Mouse (Mus musculus) liver, embryonic 13.5 days (tissue): ENCODE measurements around the gene Nyap1. TPM values are rescaled to one million over a fixed set of nuclear protein-coding genes. Genes with fewer than 3 reads are reported as not detected.
"Not testable (repeated sequence)": the region's sequence is repeated elsewhere in the genome, so short reads cannot be mapped to it uniquely, and the experiment has no call there.

Experiments
- ATAC-seq: fragments of 200-750 bp; cut with Nextera tagmentation; 2 replicates; pipeline ENCODE4 v1.8.0; 2017; ENCODE audit warnings: low read depth, mild to moderate bottlenecking, moderate number of reproducible peaks, moderate library complexity
- DNase-seq: peaks from one replicate; pipeline ENCODE4 v3.0.0; 2022
- H3K27ac ChIP-seq: fragments of 300-500 bp; sonication (generic); 2 replicates; pipeline ENCODE4 v1.5.1; 2015; ENCODE audit warnings: moderate library complexity, mild to moderate bottlenecking, inconsistent platforms
- H3K27me3 ChIP-seq: fragments of 300-500 bp; sonication (generic); 2 replicates; pipeline ENCODE4 v1.6.1; 2015; ENCODE audit warnings: mild to moderate bottlenecking, inconsistent platforms
- H3K36me3 ChIP-seq: fragments of 300-500 bp; sonication (generic); 2 replicates; pipeline ENCODE4 v1.6.1; 2015; ENCODE audit warnings: mild to moderate bottlenecking, inconsistent platforms
- H3K4me1 ChIP-seq: fragments of 300-500 bp; sonication (generic); replicated peaks from 2 replicates; pipeline ENCODE4 v1.6.1; 2015; ENCODE audit warnings: inconsistent platforms
- H3K4me2 ChIP-seq: fragments of 300-500 bp; sonication (generic); 2 replicates; pipeline ENCODE4 v1.6.1; 2015; ENCODE audit warnings: inconsistent platforms, mild to moderate bottlenecking, moderate library complexity
- H3K4me3 ChIP-seq: fragments of 300-500 bp; sonication (generic); replicated peaks from 2 replicates; pipeline ENCODE4 v1.5.1; 2015; ENCODE audit warnings: mild to moderate bottlenecking, inconsistent platforms
- H3K9ac ChIP-seq: fragments of 300-500 bp; sonication (generic); 2 replicates; pipeline ENCODE4 v1.6.1; 2015; ENCODE audit warnings: mild to moderate bottlenecking, inconsistent platforms
- H3K9me3 ChIP-seq: fragments of 300-500 bp; sonication (generic); replicated peaks from 2 replicates; pipeline ENCODE4 v1.6.1; 2016; ENCODE audit warnings: inconsistent platforms
- WGBS: fragments of 180-500 bp; shearing (Covaris S2); methylation state at CpG from one replicate; pipeline ENCODE4 v1.1.7; 2015; ENCODE audit not compliant: insufficient replicate concordance; 5-methylcytosine and 5-hydroxymethylcytosine counted together
- polyA plus RNA-seq: library from polyadenylated mRNA; unstranded; fragments of >200 nt; fragmentation: Nextera tagmentation; extraction: Ambion mirVana; gene quantifications from 2 replicates; pipeline ENCODE4 v1.2.1, GENCODE M21; 2015

The Nyap1 gene
- polyA plus RNA-seq, 1 experiment from 2014 or later = 0.17 TPM

DNA sequence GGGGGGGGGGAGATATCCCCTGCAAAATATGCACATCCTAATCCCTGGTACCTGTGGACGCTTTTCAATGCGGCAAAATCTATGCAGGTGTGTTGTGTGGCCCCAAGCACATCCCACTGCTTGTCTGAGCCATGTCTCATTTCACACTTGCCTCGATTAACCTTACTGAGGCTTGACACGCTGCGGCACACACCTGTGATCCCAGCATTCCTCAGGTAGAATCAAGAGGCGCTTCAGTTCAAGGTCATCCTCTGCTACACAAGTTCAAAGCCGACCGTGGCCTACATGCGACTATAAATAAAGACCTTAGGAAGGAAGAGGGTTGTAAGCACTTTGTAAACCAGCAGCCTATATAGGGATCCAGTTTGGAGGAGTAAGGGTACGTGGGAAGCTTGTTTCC lies 641 bp upstream of the Nyap1 start:
- Histone ChIP-seq H3K9me3 (no peaks in the 10 kb centered on the region), H3K36me3 (no peaks in the 10 kb centered on the region), H3K4me2 (peak overlapping the region; percentile 99), H3K4me1 (peaks cover 67% of the 10 kb centered on the region), H3K9ac (peak overlapping the region; percentile 88; the same call in 1 of the 2 replicates), H3K27me3 (no peaks in the 10 kb centered on the region), H3K4me3 (peak overlapping the region; percentile 71; the same call in 1 of the 2 replicates), H3K27ac (no peak overlapping the region)
- WGBS = 60% methylated on average over 10 of the region's 10 CpGs
- ATAC-seq = no peak
- DNase-seq = no peak

DNA sequence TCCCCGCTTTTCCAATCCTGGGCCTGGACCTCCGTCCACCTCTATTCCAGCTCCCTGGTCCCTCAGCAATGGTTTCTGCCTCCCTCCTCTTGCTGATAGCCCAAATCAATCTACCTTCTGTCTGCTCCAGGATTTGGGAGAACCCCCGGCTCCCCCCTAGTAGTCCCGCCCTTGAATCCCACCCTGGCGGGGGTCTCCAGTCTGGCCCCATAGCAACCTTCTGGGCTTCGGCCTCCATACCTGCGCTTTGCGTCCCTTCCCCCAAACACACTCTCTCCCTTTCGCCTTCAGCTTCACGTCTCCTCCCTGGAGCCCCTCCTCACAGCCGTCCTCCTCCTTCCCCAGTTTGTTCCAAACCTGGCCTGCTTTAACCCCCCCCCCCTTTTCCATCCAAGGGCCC lies 901 bp downstream of the Nyap1 start:
- Histone ChIP-seq H3K9me3 (no peaks in the 10 kb centered on the region), H3K9ac (peak overlapping the region; percentile 88), H3K27me3 (no peaks in the 10 kb centered on the region), H3K27ac (0 out of 2 replicates have a peak overlapping the region, but pooled peaks have one; percentile 79), H3K36me3 (no peaks in the 10 kb centered on the region), H3K4me2 (peak overlapping the region; percentile 99), H3K4me1 (peaks cover 65% of the 10 kb centered on the region), H3K4me3 (peak overlapping the region; percentile 71)
- ATAC-seq = no peak
- 50% methylated on average over 11 of the region's 11 CpGs for WGBS
- DNase-seq = no peak

DNA sequence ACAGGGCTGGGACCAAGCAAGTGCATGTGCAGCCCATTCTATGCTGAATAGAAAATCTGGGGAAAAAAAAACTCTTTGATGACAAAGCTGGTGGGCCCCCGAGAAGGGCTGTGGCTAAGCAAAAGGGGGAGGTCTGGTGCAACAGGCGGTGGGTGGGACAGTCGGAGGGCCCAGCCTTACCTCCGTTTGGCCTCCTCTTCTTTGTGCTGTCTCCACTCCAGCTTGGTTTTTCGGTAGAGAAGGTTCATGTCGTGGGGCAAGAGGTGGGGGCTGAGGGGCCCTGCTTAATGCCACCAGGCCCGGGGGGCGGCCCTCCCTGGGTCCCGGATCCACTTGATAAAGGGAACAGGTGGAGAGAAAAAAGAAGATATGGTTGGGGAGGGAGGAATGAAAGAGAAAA lies 1.9 kb downstream of the Nyap1 start:
- Histone ChIP-seq H3K27me3 (no peaks in the 10 kb centered on the region; the same call in 1 of the 2 replicates), H3K27ac (no peak overlapping the region), H3K4me2 (no peak overlapping the region), H3K4me3 (no peak overlapping the region), H3K36me3 (no peaks in the 10 kb centered on the region), H3K9me3 (no peaks in the 10 kb centered on the region), H3K4me1 (peaks cover 62% of the 10 kb centered on the region), H3K9ac (no peak overlapping the region)
- DNase-seq (no peak), ATAC-seq (no peak)
- 44% methylated on average over 9 of the region's 9 CpGs for WGBS

DNA sequence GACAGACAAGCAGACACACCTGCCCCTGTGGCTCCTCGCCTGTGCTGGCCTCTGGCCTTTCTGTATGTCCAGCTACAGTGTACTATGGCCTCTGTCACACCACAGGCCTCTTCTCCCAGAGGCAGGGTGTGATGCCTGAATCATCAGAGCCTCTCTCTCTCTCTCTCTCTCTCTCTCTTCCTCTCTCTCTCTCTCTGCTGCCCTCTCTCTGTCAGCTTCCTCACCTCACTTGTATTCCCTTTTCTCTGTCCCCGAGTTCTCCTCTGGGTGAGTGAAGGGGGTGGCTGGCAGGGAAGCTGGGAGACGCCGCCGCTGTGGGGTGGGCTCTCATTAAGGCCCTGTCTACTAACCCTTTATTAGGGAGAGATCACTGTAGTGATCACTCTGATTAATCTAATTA lies 2.9 kb downstream of the Nyap1 start:
- peaks cover 64% of the 10 kb centered on the region for H3K4me1 ChIP-seq

DNA sequence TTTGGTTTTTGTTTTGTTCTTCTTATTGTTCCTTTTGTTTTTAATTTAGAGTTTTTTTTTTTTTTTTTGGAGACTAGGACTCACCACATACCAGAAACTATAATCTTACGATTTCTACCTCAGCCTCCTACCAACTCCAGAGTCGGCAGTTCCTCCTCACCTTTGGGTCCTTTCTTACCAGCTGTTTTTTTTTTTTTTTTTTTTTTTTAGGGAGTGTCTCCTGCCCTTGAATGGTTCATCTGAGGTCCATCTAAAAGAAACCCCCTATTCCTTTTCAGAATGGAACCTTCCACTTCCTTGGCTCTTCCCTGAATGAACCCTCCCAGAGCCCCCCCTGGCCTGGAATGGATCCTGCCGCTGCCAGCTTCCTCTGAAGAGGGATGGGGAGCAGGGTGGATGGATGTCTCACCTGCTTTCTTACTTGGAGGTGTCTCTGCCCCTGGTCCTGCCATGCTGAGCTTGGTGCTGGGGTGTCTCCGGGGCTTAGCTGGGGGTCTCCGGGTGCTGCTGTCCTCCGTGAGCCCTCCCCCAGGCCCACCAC lies 3.9 kb downstream of the Nyap1 start:
- H3K27me3 ChIP-seq = no peaks in the 10 kb centered on the region; the same call in 1 of the 2 replicates
- no peaks in the 10 kb centered on the region for H3K9me3 ChIP-seq
- peaks cover 56% of the 10 kb centered on the region for H3K4me1 ChIP-seq
- no peak for DNase-seq
- no peaks in the 10 kb centered on the region for H3K36me3 ChIP-seq
- 84% methylated on average over 6 of the region's 6 CpGs for WGBS
- H3K4me3 ChIP-seq = no peak overlapping the region
- no peak for ATAC-seq
- H3K27ac ChIP-seq = no peak overlapping the region
- no peak overlapping the region for H3K4me2 ChIP-seq
- no peak overlapping the region for H3K9ac ChIP-seq

More for the DNA sequence above, 2.9 kb downstream of the Nyap1 start:
- no peak overlapping the region for H3K27ac ChIP-seq
- H3K36me3 ChIP-seq = no peaks in the 10 kb centered on the region
- no peak for DNase-seq
- 51% methylated on average over 5 of the region's 5 CpGs for WGBS
- no peak for ATAC-seq
- H3K9me3 ChIP-seq = no peaks in the 10 kb centered on the region
- no peak overlapping the region for H3K9ac ChIP-seq
- no peaks in the 10 kb centered on the region; the same call in 1 of the 2 replicates for H3K27me3 ChIP-seq
- H3K4me2 ChIP-seq = no peak overlapping the region
- H3K4me3 ChIP-seq = no peak overlapping the region

DNA sequence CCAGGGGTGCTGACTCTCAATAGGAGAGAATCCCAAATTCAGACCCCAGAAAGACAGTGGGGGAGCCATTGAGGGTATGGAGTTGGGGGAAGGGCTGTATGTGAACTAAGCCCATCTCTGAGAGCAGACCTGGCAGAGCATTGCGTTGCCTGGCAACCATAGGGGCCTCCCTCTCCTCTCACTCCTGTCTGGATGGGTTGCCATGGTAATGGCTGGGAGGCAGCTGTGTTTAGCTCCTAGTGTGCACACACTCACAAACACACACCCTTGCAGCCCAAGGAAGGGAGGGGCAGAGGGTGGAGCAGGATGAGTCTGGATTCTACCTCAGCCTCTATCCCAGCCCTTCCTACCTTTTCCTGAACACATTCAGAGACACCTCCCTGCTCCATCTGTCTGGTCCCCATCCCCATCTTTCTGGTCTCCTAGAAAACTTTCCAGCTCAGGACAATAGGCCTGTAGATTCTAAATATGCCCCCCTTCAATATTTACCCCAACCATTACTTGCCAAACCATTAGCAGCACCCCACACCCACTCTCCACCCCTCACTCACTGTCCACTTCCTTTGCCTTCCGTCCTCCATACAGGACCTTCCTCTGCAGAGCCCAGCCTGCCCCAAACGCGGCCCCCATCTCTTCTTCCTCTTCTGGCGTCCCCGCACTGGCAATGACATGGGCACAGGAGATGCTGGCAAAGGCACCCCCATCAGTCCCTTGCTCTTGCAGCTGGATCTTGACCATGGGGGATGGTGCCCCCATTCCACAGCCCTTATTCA lies 6.9 kb downstream of the Nyap1 start:
- no peak for DNase-seq
- Histone ChIP-seq H3K9ac (no peak overlapping the region), H3K4me2 (no peak overlapping the region), H3K27ac (no peak overlapping the region), H3K27me3 (peaks cover 16% of the 10 kb centered on the region), H3K36me3 (no peaks in the 10 kb centered on the region), H3K4me3 (no peak overlapping the region), H3K9me3 (no peaks in the 10 kb centered on the region), H3K4me1 (peaks cover 26% of the 10 kb centered on the region)
- WGBS = 55% methylated on average over 6 of the region's 6 CpGs
- ATAC-seq = peak; percentile 43

DNA sequence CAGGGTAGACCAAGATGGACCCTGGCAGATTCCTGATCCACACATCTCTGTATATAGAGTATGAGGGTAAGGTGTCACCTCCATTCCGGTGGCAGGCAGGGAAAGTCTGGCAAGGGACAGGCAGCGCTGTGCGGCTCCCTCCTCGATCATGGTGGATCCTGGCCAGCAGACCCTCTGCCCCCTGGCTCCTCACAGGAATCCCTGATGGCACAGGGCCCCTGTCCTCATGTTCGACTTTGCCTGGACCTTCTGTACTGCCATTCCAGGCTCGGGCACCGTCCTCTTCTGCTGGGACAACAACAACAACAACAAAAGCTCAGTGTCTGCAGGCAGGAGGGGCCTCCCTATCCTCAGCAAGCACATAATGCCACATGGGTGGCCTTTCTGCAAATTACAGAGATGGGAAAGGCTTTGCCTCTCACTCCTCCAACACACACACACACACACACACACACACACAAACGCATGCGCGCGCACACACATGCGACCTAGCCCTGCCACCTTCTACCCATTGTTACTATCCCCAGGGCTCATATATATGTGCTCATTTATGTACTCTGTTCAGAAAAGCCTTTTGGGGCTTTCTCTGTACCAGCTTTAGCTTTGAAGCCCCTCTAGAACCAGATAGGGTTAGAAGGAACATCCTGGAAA lies 7.6 kb downstream of the Nyap1 start:
- Histone ChIP-seq H3K4me3 (no peak overlapping the region), H3K9me3 (no peaks in the 10 kb centered on the region), H3K36me3 (no peaks in the 10 kb centered on the region), H3K27ac (no peak overlapping the region), H3K4me2 (no peak overlapping the region), H3K27me3 (peaks cover 16% of the 10 kb centered on the region), H3K9ac (no peak overlapping the region), H3K4me1 (peaks cover 19% of the 10 kb centered on the region)
- DNase-seq = no peak
- no peak for ATAC-seq
- 84% methylated on average over 12 of the region's 12 CpGs for WGBS

DNA sequence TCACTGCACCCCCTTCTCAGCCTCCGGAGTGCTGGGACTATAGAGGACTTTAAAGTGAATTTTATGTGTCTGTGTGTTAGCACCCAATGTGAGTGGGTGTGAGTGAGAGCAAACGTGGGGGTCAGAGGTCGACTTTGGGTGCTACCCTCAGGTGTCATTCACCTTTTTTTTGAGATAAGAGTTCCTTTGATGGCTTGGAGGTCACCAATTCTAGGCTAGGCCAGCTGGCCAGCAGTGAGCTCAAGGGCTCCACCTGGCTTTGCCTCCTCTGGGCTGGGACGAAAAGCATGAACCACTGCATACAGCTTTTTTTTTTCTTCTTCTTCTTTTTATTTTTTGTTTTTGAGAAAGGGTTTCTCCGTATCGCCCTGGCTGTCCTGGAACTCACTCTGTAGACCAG lies 14.6 kb downstream of the Nyap1 start:
- H3K27me3 ChIP-seq = peaks cover 31% of the 10 kb centered on the region
- no peak overlapping the region for H3K4me3 ChIP-seq
- 56% methylated on average over 6 of the region's 6 CpGs for WGBS
- H3K36me3 ChIP-seq = no peaks in the 10 kb centered on the region
- no peaks in the 10 kb centered on the region for H3K9me3 ChIP-seq
- no peak overlapping the region for H3K4me2 ChIP-seq
- H3K9ac ChIP-seq = no peak overlapping the region
- ATAC-seq (no peak; the same call in 1 of the 2 replicates), DNase-seq (no peak)
- H3K4me1 ChIP-seq = 0 out of 2 replicates have a peak, but pooled peaks cover 3% of the 10 kb centered on the region
- no peak overlapping the region for H3K27ac ChIP-seq

DNA sequence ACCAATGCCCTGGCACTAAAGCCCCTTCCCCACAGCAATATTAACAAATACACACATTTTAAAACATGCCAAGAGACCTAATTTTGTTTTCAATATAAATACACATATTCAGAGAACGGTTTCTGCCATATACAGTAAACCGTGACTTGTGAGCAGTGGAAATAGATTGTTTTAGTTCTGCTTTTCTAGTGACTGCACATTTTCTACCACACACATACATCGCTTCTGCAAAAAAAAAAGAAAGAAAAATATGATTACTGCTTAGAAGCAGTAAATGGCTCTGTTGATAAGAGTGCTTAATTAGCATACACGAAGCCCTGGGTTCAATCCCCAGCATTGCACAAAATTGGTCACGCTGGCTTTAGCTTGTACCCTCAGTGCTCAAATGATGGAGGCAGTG lies 17.6 kb downstream of the Nyap1 start:
- no peak overlapping the region for H3K4me2 ChIP-seq
- peaks cover 24% of the 10 kb centered on the region for H3K4me1 ChIP-seq
- H3K36me3 ChIP-seq = no peaks in the 10 kb centered on the region
- WGBS = 66% methylated on average over 5 of the region's 5 CpGs
- H3K9ac ChIP-seq = no peak overlapping the region
- peaks cover 19% of the 10 kb centered on the region for H3K27me3 ChIP-seq
- H3K4me3 ChIP-seq = no peak overlapping the region
- no peak for DNase-seq
- no peaks in the 10 kb centered on the region for H3K9me3 ChIP-seq
- no peak overlapping the region for H3K27ac ChIP-seq
- no peak for ATAC-seq

DNA sequence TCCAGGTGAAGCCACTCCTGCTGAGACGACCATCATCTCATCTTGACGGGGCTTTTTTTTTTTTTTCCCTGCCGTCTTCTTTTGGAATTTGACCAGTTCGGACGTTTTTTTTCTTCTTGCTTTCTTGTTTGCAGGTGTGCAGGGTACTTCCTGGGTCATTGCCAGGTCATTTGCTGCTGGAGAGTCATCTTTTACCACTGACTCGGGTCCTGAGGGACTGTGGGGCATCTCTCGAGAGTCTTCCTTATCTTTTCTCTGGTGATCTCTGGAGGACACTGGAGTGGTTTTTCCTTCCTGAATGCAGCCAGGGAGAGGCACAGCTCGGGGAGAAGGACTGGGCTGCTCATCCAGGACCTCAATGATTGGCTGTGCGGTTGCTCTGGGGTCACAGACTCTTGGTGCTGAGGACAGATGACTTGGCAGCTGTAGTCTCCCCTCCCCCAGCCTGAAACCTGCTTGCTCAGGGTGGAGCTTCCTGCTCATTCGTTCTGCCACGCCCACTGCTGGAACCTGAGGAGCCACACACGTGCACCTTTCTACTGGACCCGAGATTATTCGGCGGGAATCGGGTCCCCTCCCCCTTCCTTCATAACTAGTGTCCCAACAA lies 20.7 kb downstream of the Nyap1 start:
- DNase-seq (peak; percentile 60), ATAC-seq (peak; percentile 82)
- peak overlapping the region; percentile 40 for H3K4me3 ChIP-seq
- H3K9ac ChIP-seq = peak overlapping the region; percentile 54
- peak overlapping the region; percentile 68 for H3K4me2 ChIP-seq
- H3K4me1 ChIP-seq = peaks cover 31% of the 10 kb centered on the region
- H3K27me3 ChIP-seq = peaks cover 19% of the 10 kb centered on the region
- H3K27ac ChIP-seq, H3K36me3 ChIP-seq, H3K9me3 ChIP-seq: not testable (repeated sequence)
- WGBS = 13% methylated on average over 10 of the region's 16 CpGs

DNA sequence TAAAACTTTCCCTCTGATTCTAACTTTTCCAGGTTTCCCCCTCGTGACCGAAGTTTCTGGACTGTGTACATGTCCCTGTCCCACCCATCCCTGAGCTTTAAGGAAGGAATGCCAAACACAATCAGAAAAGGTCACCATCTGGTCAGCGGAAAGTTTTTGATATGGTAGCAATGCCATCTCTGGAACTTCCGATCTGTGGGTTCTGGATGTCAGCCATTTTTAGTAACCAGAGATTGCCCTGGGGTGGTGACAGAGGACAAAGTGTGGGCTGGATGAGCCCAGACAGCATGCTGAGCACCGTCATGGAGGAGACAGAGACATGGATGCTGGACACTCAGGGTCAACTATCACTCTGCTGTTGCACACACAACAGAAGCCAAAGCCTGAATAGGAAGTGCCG lies 22.3 kb downstream of the Nyap1 start:
- Histone ChIP-seq H3K9me3 (no peaks in the 10 kb centered on the region), H3K4me1 (peaks cover 31% of the 10 kb centered on the region), H3K9ac (peak overlapping the region; percentile 5; the same call in 1 of the 2 replicates), H3K4me3 (no peak overlapping the region), H3K27me3 (peaks cover 21% of the 10 kb centered on the region), H3K27ac (peak overlapping the region; percentile 29; the same call in 1 of the 2 replicates), H3K4me2 (peak overlapping the region; percentile 33; the same call in 1 of the 2 replicates), H3K36me3 (no peaks in the 10 kb centered on the region)
- 54% methylated on average over 6 of the region's 6 CpGs for WGBS
- DNase-seq (no peak), ATAC-seq (no peak)
